Comparison of ENCODE assay signal across 22 mouse cellular contexts in the genomic region with DNA sequence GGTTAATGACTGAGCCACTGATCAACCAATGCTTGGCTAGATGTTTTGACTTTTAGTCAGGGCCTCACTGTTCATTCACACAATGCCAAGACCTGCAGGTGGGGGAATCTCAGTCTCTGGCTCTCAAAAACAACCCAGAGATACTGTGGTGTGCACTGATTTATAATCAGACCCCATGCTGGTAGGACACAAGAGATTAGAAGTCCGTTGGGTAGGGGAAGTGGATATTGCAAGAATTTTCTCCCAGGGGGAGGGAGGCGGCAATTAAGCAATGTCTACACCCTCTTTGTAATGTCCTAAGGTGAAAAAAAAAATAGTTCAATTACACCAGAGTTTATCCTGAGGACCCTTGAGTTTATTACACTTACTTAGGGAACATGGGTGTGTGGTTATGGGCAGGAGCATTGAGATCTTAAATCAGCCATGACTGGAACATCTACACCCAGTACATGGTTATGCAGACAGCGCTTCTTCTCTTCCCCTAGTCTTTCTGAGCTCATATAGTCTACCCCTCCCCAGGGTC.
DNase-seq lines count a peak whose midpoint lies in the region; ATAC-seq lines count a peak whose summit lies in the region.
"Had no signal": no experiment of that assay in that cellular context is flagged by ENCODE, and none has a peak within 500 bp of the region (broad histone marks: within the 10 kb centered on the region; RNA-seq: fewer than 3 reads in every experiment).

No protein-coding gene starts in this region.

- H3K27ac ChIP-seq in kidney, embryonic 15.5 days: peak overlapping the region; percentile 67
- H3K27ac ChIP-seq in stomach, embryonic 15.5 days: 0 out of 2 replicates have a peak overlapping the region, but pooled peaks have one; percentile 58
- H3K27ac ChIP-seq: embryonic facial prominence, embryonic 15.5 days; forebrain, embryonic 10.5 days; heart, adult 2 months; heart, embryonic 15.5 days; hindbrain, embryonic 10.5 days had no signal

- 75% methylated on average over 3 of the region's 3 CpGs for WGBS in kidney, embryonic 15.5 days
- 72% methylated on average over 3 of the region's 3 CpGs for WGBS in stomach, embryonic 15.5 days

- no peak for ATAC-seq in kidney, embryonic 15.5 days (replicated peaks; ENCODE audit: low FRiP score)
- peak; percentile 65 for ATAC-seq in granulocyte monocyte progenitor cell, adult 5-6 weeks (replicated peaks; ENCODE audit: poor library complexity, severe bottlenecking)
- ATAC-seq in stomach, embryonic 15.5 days (ENCODE audit: insufficient read depth, low FRiP score, low read depth): no peak
- ATAC-seq: forebrain, embryonic 14.5 days had no signal

- H3K9ac ChIP-seq in kidney, embryonic 15.5 days: no peak overlapping the region
- H3K9ac ChIP-seq in stomach, embryonic 15.5 days: no peak overlapping the region
- H3K9ac ChIP-seq: embryonic facial prominence, embryonic 15.5 days; heart, embryonic 15.5 days had no signal

- intact Hi-C loops in heart, postnatal 14 days (cut with DNase I): no loop called here

- H3K4me1 ChIP-seq in kidney, embryonic 15.5 days: peaks cover 16% of the 10 kb centered on the region
- 0 out of 2 replicates have a peak, but pooled peaks cover 3% of the 10 kb centered on the region for H3K4me1 ChIP-seq in stomach, embryonic 15.5 days

- DNase-seq in kidney, adult 9 months: no peak
- DNase-seq in lung, postnatal 36 days: peak; percentile 29
- no peak for DNase-seq in lung, postnatal 25 days (ENCODE audit: low spot score)
- no peak for DNase-seq in heart, postnatal 14 days
- no peak for DNase-seq in layer of hippocampus, adult 9-10 months (ENCODE audit: low spot score)
- DNase-seq: adrenal gland, adult 8-10 months; adrenal gland, postnatal 36 days; cerebellum, adult 2 months; cerebellum, postnatal 10 days; embryo, embryonic 11 days; gastrocnemius, postnatal 10 days; heart, adult 2 months had no signal

- H3K36me3 ChIP-seq in kidney, embryonic 15.5 days: no peaks in the 10 kb centered on the region
- no peaks in the 10 kb centered on the region for H3K36me3 ChIP-seq in stomach, embryonic 15.5 days
- H3K36me3 ChIP-seq: embryonic facial prominence, embryonic 15.5 days; forebrain, embryonic 10.5 days; heart, embryonic 15.5 days; hindbrain, embryonic 10.5 days had no signal

- H3K27me3 ChIP-seq in kidney, embryonic 15.5 days: peaks cover 4% of the 10 kb centered on the region
- no peaks in the 10 kb centered on the region for H3K27me3 ChIP-seq in stomach, embryonic 15.5 days (replicated peaks)
- H3K27me3 ChIP-seq: embryonic facial prominence, embryonic 15.5 days had no signal

- H3K9me3 ChIP-seq in kidney, embryonic 15.5 days (replicated peaks): no peaks in the 10 kb centered on the region
- H3K9me3 ChIP-seq in stomach, embryonic 15.5 days: no peaks in the 10 kb centered on the region
- H3K9me3 ChIP-seq: embryonic facial prominence, embryonic 15.5 days; forebrain, embryonic 10.5 days; heart, embryonic 15.5 days; hindbrain, embryonic 10.5 days had no signal

- no peak overlapping the region for H3K4me2 ChIP-seq in kidney, embryonic 15.5 days
- H3K4me2 ChIP-seq in stomach, embryonic 15.5 days: no peak overlapping the region
- H3K4me2 ChIP-seq: embryonic facial prominence, embryonic 15.5 days; heart, embryonic 11.5 days; heart, embryonic 15.5 days had no signal

- no peak overlapping the region for H3K4me3 ChIP-seq in kidney, embryonic 15.5 days (replicated peaks)
- H3K4me3 ChIP-seq in stomach, embryonic 15.5 days (replicated peaks): no peak overlapping the region
- H3K4me3 ChIP-seq: embryonic facial prominence, embryonic 15.5 days; erythroblast, embryonic 14.5 days; forebrain, embryonic 10.5 days; heart, adult 2 months; heart, embryonic 15.5 days; hindbrain, embryonic 10.5 days had no signal
